Mouse (Mus musculus) layer of hippocampus, adult 9-11 months (tissue): Measurements from ENCODE around the gene Gdf10.

Source experiments
- DNase-seq: peaks from one replicate; pipeline ENCODE4 v3.0.0; 2022

Gdf10 gene

GRCm38 (mm10) chr14:33939117-33939516, 15.7 kb downstream of the Gdf10 start:
- DNase-seq, result no peak

GRCm38 (mm10) chr14:33940739-33941138, 17.4 kb downstream of the Gdf10 start, which contains the start of gene Gdf2:
Gene Gdf2, plus strand, starts transcription at chr14:33941039.
- DNase-seq, result no peak

GRCm38 (mm10) chr14:33942222-33942621, 18.8 kb downstream of the Gdf10 start:
- no peak for DNase-seq

- DNase-seq, result no peak
Observed at GRCm38 (mm10) chr14:33946125-33946524, 22.7 kb downstream of the Gdf10 start.

- no peak for DNase-seq
Observed at GRCm38 (mm10) chr14:33952233-33952981, 29.0 kb downstream of the Gdf10 start.

GRCm38 (mm10) chr14:33953761-33954160, 30.4 kb downstream of the Gdf10 start, which contains the start of gene Rbp3:
Gene Rbp3, plus strand, starts transcription at chr14:33954003.
- DNase-seq, result no peak

- no peak for DNase-seq
Observed at GRCm38 (mm10) chr14:33956055-33956454, 32.7 kb downstream of the Gdf10 start.

GRCm38 (mm10) chr14:33958186-33958585, 34.8 kb downstream of the Gdf10 start:
- DNase-seq, result no peak

GRCm38 (mm10) chr14:33958841-33959240, 35.5 kb downstream of the Gdf10 start:
- no peak for DNase-seq

- DNase-seq, result no peak
Observed at GRCm38 (mm10) chr14:33959341-33959740, 36.0 kb downstream of the Gdf10 start.

GRCm38 (mm10) chr14:33965675-33966074, 42.3 kb downstream of the Gdf10 start:
- no peak for DNase-seq

- DNase-seq, result no peak
Observed at GRCm38 (mm10) chr14:33972679-33973078, 49.3 kb downstream of the Gdf10 start.

GRCm38 (mm10) chr14:33974752-33975151, 51.4 kb downstream of the Gdf10 start:
- DNase-seq, result peak; percentile 62

GRCm38 (mm10) chr14:33977748-33978147, 54.4 kb downstream of the Gdf10 start:
- no peak for DNase-seq

GRCm38 (mm10) chr14:33978604-33979059, 55.2 kb downstream of the Gdf10 start, which contains the start of gene Zfp488:
Gene Zfp488, minus strand, starts transcription at chr14:33978764.
- DNase-seq, result no peak
